Mouse (Mus musculus) cerebellum, adult 8-10 months (tissue): ENCODE data around the gene Moap1.

Experiments used
- DNase-seq: peaks from one replicate; pipeline ENCODE4 v3.0.0; 2022

The Moap1 gene

DNA sequence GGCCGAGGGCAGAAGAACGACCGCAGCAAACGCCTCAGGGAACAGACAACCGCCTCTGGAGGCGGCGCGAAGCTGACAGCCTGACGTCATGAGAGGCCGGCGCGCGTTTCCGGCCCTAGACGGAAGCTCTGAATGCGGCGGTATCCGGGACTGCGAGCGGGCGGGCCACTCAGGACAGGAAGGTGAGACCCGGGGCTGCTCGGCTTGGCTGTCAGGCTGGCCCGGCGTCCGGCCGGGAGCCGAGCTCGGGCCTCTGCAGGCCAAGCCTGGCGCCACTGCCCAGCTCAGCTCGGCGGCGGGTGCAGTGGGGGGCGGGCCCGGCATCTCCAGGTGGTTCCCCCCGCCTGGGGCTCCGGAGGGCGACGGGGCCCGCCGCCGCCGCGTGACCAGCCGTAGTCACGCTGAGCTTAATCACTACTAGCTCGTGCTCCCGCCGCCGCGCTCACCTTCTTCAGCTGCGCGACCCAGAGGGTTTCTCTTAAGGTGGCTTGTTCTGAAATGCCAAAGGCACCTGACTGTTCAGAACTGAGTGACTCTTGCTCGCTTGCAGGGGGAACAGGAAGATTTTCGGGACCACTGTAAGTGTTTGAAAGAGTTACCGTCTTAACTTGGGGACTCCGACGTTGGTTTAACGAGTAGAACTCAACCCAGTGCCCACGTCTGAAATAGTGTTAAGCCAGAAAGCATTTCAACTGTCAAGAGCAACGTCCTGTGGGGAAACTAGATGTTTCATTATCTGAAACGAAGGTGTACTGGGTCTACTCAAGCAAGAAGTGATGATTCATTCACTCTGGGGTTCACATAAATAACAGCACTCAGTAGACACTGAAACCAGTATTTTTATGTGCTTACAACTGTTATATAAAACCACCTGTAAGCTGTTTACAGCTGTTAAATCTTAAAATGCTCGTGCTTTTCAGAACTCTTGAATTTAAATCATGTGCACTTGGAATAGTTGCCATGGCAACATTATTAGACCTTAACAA lies at the start of gene Moap1, which contains the start of gene Tmem251:
TSS of gene Moap1 (minus strand) at position 73 of the 986 bp plus-strand sequence.
TSS of gene Tmem251 (plus strand) at position 174 of the 986 bp plus-strand sequence.
- peak; percentile 86 for DNase-seq

DNA sequence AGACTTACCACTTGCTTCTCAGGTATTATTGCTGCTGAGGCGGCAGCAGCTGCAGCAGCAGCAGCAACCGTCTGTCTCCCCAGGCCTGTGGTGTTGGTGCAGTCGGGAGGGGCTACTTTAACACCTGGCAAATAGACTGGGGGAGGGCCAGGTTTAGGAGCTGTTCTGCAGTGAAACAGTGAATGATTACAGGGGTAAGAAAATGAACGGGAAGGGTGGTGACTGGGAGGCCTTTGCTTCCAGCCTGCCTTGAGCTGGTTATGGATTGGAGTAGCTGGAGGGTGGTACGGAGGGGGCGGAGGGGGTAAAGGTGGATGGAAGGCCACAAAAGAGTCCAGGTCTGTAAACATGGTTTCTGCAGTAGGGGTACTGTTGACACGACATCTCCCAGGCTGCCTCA lies 44.5 kb upstream of the Moap1 start:
- no peak for DNase-seq

DNA sequence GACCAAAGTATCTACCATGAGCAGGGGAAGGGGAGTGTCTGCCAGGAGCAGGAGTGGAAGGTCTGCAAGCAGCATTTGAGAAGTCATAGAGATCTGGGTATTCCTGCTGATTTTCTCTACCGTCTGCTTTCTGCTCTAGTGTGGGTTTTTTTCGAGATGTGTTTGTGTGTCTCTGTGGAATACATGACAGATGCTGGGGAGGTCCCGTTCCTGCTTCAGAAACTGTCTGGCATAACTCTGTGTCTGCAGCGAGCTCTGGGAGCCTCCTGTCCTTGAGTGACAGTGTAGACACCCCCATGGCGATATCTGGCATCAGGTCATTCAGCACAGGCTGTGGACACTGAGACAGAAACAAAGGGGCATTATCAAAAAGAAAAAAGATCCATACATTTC lies 42.1 kb upstream of the Moap1 start:
- DNase-seq, result no peak

DNA sequence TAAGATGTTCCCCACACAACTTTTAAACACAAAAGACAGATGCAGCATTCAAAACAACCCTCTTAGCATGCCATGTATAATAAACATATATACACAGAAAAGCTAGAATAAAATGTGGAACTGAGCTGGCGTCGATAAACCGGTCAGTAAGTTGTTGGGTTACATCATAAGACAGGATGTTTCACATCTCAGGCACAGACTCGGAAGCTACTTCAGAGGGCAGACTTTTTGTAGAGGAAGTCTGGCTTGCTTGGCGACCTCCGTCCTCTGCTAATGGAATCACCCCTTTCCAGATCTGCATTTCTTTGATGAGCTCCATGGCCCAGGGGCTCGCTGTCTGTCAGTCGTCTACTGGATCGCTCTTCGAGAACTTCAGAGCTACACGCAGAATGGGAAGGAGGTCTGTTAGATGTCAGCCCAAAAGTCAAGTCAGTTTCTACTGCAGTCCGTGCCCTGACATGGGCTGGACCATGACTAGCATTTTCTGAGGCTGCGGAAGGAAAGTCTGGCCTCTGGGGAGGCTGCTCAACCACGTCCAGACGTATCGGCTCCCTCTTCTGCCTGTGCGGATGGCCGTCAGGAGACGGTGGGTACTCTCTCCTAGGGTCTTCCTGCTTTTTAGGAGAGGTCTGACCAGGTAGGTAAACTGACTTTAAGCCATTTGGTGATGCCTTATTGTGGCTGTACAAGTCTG lies 41.6 kb upstream of the Moap1 start:
- no peak for DNase-seq

DNA sequence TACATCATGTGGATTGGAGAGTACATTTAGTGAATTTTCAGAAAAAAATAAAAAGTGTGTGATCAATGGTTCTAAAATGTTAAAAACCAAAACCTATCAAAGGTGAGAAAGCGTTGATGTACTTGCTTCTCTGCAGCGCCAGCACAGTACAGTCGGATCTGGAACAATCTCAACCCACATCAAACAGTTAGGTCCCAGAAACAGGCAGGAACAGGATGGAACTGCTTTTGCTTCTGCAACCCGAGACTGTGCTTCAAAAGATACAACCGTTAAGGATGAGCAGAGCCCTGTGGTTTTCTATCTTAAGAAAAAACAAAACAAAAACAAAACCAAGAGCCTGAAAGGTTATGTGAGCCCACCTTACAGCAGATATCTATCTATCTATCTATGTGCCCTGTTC lies 39.4 kb upstream of the Moap1 start:
- DNase-seq, result no peak

DNA sequence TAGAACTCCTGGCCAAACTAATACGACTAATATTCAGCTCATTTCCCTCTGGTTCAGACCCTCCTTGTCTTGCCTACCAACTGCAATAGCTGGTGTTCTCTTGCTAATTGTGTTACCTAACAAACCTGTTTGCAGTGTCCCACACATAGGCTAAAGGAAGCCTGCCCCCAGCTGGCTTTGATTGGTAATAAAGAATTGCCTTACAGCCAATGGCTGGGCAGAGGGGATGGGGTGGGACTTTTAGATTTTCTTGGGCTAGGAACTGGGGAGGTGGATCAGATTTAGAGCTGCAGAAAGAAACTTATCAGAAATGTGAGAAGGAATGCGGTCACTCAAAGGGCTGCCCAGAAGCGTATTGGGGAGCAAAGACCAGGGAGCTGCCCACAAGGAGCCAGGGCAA lies 36.0 kb upstream of the Moap1 start:
- no peak for DNase-seq

DNA sequence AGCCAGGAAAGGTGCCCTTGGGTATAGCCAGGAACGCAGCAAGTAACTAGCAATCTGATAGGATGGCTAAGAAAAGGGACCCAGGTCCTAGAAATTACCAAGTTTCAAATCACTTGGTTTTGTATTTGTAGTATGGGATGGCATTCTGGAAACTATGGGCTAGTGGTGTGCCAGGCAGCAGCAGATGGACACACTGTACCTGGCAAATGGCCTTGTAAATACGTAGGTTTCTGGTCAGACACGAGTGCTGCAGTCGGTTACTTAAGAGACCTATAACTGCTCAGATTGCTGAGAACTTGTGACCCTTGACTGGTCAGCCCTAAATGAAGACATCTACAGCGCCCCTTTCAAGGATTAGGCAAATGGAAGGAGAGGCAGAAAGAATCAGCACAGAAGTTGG lies 34.7 kb upstream of the Moap1 start:
- DNase-seq, result peak; percentile 23

DNA sequence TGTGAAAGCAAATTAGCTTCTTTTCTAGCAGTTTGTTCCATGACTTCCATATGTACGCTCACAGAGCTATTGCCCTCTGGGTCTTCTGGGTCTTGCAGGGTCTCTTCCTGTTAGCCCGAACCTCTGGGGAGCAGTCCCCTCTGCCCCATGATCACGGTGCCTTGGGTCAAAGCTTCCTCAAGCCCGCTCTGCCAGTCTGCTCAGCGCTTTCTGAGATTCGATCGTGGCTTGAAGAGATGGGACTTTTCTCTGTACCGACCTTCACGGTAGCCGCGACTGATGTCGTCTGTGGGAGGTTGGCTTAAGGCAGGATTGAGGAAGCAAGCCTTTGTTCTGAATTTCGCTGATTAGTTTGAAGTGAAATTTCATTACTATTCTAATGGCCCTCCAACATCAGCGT lies 32.6 kb upstream of the Moap1 start:
- no peak for DNase-seq

DNA sequence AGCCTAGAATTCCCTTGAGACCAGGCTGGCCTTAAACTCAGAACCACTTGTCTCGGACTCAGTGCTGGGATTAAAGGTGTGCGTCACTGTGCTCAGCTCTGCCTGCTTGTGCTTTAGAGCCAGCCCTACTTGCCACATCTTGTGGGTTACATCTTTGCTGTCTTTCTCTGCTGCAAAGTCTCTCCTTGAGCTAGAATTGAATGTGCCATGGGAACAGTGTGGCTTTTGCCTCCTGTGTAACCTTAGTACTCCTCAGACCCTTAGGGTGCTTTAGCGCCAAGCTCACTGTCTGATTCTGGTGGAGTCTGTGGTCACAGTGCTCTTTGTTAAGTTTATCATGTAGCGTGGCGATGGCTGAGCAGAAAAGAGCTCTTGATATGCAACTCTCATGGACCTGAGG lies 29.2 kb upstream of the Moap1 start:
- no peak for DNase-seq

DNA sequence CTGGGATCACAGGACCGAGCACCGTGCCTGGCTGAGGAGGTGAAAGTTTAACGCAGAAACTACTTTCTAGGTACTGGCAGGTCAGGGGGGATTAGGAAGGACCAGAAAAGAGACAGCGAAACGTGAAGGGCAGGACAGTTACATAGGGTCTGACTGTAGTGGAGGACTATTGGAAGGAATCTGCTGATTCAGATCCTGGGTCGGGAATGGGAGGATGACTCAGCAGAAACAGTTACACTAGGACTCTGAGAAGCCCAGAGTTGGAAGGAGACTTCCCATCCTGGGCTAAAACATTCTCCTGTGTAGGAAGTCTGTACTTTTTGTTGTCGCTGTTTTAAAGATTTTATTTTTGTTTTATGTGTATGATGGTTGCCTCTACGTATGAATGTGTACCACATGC lies 28.1 kb upstream of the Moap1 start:
- no peak for DNase-seq

DNA sequence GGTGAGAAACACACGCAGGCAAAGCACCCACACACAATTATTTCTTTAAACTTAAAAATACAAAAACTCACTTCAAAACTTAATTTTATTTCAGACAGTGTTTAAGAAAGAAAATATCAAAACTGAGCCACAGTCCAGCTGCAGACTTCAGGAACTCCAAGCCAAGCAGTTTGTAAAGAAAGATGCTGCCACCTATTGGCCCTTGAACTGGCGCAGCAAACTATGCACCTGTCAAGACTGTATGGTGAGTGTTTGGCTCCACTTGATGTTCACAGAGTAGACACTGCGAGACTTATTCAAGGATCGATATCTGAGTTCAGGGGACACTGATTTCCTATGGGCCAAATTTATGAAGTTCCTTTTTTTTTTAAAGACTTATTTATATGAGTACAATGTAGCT lies 25.5 kb upstream of the Moap1 start:
- DNase-seq, result no peak

DNA sequence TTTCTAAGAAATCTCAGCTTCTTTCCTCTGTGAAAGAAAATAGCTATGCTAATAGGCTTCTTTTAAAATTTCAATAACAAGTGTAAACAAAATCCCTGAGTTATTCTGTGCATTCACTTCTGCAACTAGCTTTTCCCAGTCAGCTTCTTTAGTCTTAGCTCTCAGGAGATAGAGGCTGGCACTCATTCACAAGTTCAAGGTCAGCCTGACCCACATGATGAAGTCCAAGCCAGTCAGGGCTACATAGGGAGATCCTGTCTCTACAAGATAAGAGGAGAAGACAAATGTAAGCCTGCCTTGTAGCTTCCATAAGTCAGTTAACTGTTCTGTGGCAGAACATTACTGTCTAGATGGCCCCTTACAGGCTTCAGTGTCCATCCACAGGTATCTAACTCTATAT lies 20.2 kb upstream of the Moap1 start:
- no peak for DNase-seq

DNA sequence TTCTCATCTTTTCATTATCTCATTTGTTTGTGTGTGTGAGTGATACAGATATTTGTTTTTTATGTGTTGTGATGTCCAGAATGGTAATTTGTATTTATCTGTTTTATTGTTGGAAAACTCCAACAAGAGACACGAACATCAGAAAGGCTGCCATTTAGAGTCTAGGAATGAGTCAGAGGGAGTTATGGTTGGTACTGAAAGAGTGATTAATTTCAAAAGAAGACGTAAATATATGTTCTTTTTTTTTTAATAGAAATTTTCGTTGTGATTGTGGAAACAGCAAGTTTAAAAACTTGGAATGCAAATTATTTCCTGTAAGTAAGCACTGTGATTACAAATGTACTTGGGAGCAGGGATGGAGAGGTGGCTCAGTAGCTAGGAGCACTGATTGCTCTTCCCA lies 18.2 kb upstream of the Moap1 start:
- no peak for DNase-seq

DNA sequence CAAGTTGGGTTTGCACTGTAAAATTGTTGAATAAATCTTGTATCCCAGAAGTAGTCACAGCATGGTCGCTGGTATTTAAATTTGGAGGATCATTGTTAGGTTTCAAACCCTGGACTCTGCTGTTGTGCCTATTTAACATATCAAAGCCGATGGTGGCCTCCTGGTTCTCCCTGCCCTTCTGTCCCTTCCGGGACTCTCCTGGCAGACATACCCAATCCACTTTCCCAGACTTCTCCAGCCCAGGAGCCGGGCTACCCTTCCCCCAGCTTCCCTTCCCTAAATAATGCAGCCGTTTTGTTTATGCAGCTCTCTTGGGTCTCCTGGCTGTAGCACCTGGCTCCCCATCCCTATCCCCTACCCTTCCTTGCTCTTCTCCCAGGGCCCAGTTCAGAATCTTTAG lies 15.5 kb upstream of the Moap1 start:
- DNase-seq, result no peak

DNA sequence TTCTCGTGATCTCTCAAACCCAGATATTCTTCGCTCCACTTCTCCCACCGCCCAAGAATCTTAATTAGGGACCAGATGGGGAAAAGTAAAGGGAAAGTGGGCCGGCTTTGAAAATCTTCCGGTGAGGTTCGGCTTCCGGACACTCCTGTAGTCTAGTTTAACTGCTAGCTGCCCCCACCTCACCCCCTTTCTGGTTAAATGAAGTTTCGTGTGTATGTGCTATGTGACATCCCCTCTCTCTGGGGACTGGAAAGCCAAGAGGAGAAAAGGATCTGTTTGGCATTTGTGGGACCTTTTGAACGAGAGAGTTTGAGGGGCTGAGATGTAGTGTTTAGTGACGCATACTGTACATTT lies 14.9 kb upstream of the Moap1 start, which contains the start of gene Gm20604:
TSS of gene Gm20604 (minus strand) at position 270 of the 354 bp plus-strand sequence.
- peak; percentile 21 for DNase-seq

DNA sequence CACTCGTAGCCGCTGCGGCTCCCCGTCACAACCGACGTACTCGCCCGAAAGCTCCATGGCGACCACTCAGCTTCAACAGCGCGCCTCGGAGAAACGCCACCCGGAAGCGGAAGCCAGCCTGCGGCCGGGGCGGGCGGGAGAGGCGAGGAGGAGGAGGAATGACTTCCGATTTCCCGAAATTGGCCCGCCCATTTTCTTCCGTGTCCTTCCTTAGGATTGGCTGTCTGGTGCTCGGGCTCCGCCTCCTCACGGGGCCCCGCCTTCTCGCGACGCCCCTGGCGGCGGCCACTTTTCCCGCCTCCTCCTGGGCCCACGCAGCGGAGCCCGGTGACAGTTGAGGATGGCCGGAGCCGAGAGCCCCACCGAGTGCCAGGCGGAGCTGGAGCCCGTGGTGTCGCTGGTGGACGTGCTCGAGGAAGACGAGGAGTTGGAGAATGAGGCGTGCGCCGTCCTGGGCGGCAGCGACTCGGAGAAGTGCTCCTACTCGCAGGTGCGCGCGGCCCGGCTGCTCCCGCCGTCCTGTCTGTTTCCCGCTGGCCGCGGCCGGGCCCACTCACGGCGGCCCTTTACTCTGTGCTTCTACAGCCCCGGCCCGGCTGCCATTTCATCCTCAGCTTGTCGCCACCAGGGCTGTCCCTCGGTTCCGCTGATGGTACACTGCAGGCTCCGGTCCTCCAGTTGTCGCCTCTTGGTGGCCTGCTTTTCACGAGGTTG lies 14.4 kb upstream of the Moap1 start, which contains the start of the genes Gm28051, Gon7 and Ubr7:
TSS of gene Gm28051 (minus strand) at position 77 of the 714 bp plus-strand sequence.
TSS of gene Gon7 (minus strand) at position 115 of the 714 bp plus-strand sequence.
TSS of gene Ubr7 (plus strand) at position 279 of the 714 bp plus-strand sequence.
- peak; percentile 96 for DNase-seq

DNA sequence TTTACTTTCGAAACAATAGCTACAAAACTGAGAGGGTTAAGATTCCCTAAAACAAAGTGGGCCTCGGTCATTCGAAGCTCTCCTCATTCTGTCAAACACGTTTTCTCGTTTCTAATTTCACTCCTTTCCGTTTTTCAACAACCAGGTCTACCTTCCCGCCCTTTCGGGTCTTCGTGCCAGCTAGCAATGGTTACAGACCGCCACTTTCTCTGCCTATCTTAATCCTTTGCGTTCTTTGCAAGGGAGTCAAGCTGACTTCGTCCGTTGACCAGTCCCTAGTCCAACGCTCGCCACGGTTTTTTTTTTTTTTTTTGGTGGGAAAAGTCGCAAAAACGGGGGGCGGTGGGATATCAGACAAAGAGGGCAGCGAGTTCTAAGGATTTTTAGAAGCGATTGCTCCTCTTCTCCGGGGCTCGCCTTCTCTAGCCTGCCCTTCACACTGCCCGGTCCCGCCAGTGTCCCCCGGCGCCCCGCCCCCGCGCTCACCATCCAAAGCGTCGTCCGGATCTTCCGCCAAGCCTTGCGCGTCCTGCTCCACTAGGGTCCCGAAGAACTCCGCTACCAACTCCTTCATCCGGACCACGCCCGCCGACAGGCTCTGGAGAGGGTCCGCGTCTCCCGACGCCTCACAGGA lies 13.7 kb upstream of the Moap1 start:
- DNase-seq, result no peak

DNA sequence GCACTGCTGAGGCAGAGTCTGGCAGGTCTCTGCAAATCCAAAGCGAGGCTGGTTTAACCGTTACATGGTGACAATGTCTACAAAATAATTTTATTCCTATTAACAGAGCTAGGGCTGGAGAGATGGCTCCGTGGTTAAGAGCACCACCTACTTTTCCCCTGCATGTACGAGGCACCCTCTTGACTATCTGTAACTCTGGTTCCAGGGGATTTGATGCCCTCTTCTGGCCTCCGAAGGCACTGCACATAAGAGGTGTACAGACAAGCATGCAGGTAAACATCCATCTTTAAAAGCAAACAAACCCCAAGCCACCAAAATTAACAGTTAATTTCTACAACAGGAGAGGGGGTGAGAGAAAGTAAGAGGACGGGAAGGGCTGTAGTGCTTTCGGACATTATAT lies 12.8 kb upstream of the Moap1 start:
- no peak for DNase-seq

DNA sequence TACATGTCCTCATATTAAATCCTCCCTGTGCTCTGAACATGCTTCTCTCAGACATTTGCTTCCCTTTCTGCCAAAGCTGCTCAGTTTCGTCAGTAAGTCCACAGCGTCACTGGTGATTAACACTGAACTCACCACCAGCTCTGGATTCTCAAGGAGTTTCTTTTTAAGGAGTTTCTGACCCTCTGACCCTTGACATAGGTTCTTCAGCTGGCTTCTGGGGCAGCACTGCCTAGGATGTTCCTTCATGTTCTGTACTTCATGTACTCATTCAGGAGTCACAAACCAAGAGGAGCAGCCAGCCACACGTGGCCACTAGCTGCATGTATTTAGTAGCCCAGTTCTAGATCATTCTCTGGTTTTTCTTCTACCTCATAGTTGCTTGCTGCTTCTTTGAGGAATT lies 4.8 kb upstream of the Moap1 start:
- no peak for DNase-seq

DNA sequence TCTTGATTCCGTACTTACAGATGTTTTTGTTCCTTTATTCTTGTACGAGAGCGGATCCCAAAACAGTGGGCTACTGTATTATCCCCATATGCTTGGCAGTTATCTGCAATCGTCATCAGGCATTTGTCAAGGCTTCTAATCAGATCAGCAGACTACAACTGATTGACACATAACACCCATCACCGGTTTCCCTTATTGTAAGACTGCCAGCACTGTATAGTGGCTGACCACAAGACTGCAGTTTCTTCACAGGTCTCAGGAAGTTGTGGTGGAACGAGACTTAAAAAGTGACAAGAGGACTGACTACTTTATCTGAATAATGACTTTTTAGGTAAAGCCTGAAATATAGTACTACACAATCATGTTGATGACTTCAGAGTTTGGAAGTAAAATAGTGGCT lies 1.4 kb upstream of the Moap1 start:
- no peak for DNase-seq

DNA sequence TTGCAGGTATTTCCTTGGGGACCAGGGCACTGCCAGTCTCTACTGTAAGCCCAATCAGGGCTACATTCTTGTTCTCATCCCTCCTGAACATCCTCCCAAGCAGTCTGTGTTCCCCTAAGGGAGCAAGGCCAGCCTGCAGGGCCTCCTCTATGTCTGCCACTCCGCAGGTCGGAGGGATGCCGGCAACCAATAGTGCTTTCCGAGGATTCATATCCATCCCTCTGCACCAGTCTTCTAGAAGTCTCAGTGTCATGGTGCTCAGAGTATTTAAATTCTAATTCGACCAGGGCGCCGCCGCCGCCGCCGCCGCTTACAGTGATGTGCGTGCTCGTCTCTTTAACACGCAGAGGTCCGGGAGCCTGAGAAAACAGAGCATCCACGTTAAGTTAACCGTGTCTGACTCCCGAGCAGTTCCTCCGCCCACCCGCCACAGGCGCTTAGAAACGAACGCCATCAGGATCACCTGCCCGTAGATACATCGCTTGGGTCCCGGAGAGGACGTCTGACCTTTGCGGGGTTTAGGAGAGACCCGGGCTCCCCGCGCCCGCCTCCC lies 349 bp downstream of the Moap1 start:
- no peak for DNase-seq

DNA sequence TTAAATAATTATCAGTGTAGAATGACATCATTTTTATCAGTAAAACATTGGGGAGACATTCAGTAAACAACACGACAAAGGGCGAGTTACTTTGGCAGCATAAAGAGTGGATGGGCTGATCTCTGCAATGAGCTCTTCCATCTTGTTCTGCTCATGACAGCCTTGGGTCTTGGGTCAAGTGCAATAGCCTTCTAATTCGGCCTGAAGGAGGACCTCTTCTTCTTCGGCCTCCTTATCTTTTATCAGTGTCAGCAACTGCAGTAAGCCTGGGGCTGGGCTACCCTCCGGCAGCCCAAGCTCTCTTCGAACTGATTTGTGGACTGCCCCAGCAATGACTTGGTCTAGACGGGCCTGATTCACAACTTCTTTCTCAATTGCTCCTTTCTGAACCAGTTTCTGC lies 1.4 kb downstream of the Moap1 start:
- DNase-seq, result no peak
